Mouse (Mus musculus) CH12.LX (cell line): ENCODE data around the gene Vmn1r26.

ENCODE experiments used
- EP300 ChIP-seq: IDR thresholded peaks from 2 replicates; pipeline ENCODE4 v1.6.1; 2011; ENCODE audit warnings: low read length, improper control_type of control experiment
- USF2 ChIP-seq: conservative IDR thresholded peaks from 2 replicates; pipeline ENCODE4 v1.6.1; 2011; ENCODE audit warnings: low read depth, low read length, improper control_type of control experiment

GRCm38 (mm10) chr6:58044025-58044424 is 29.1 kb upstream of the Vmn1r26 start:
- TF ChIP-seq USF2 (no peak), EP300 (no peak)
